Comparison of ENCODE assay signal across 22 mouse cellular contexts in the genomic region with DNA sequence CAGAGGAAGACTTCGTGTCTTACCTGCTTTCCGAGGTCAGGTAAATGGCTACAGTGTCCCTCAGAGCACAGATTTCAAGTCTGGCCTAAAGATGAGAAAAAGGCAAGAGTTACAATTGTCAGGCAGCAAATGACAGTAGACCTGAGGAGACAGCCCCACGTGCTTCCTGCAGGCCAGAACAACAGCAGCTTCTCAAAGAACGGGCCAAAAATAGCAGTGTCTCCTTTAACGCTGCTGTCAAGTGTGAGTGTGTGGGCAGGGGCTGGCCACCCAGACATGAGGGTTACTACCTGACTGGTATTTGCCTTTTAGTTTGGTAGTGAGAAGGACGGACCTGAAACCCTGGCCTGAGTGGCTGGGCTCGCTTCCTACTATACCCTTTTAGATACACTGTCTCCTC.
DNase-seq lines count a peak whose midpoint lies in the region; ATAC-seq and TF ChIP-seq lines count a peak whose summit lies in the region.
"Had no signal": no experiment of that assay in that cellular context is flagged by ENCODE, and none has a peak within 500 bp of the region (broad histone marks: within the 10 kb centered on the region; RNA-seq: fewer than 3 reads in every experiment).

No protein-coding gene starts in this region.

- H3K27ac ChIP-seq in spleen, adult 2 months (ENCODE audit: insufficient read depth, low read length) = 0 out of 2 replicates have a peak overlapping the region, but pooled peaks have one; percentile 5
- H3K27ac ChIP-seq in CH12.LX (ENCODE audit: insufficient read depth, low read depth) = no peak overlapping the region
- no peak overlapping the region for H3K27ac ChIP-seq in midbrain, embryonic 15.5 days
- H3K27ac ChIP-seq: embryonic facial prominence, embryonic 13.5 days; forebrain, embryonic 13.5 days; heart, embryonic 15.5 days; hindbrain, embryonic 13.5 days; hindbrain, postnatal 0 days had no signal

- peak in 1 of 2 experiments; percentile 37 for DNase-seq in spleen, adult 2 months (ENCODE audit: low read depth in 1 of 2, low spot score in 2 of 2)
- DNase-seq in spleen, adult 12 weeks (ENCODE audit: low spot score) = no peak
- peak; percentile 39 for DNase-seq in CD4-positive, CD25-positive, alpha-beta regulatory T cell, adult 2 months (ENCODE audit: low read depth, low spot score)
- DNase-seq in CH12.LX (ENCODE audit: extremely low read depth) = no peak
- DNase-seq in natural killer cell, adult 2 months (ENCODE audit: low spot score in 2 of 2) = peak; percentile 47 to 50
- DNase-seq in cerebellum, adult 9-10 months = no peak
- DNase-seq: adrenal gland, adult 8-10 months; cerebellum, adult 11-12 months; cerebellum, adult 9-11 months; cerebellum, postnatal 36 days; forebrain, postnatal 0 days; gastrocnemius, postnatal 36 days; heart, adult 18-20 months; heart, postnatal 14 days had no signal

- no peak for ATAC-seq in midbrain, embryonic 15.5 days (replicated peaks)
- ATAC-seq in megakaryocyte-erythroid progenitor cell, adult 5-6 weeks (replicated peaks; ENCODE audit: low FRiP score, low TSS enrichment, poor library complexity, severe bottlenecking) = no peak
- ATAC-seq: forebrain, embryonic 13.5 days; forebrain, postnatal 0 days; hindbrain, postnatal 0 days had no signal

- no peak overlapping the region for H3K4me2 ChIP-seq in CH12.LX (ENCODE audit: insufficient read depth, low read depth, poor library complexity, severe bottlenecking)
- H3K4me2 ChIP-seq in midbrain, embryonic 15.5 days = no peak overlapping the region
- H3K4me2 ChIP-seq: embryonic facial prominence, embryonic 13.5 days; forebrain, embryonic 13.5 days; heart, embryonic 11.5 days; heart, embryonic 15.5 days; hindbrain, embryonic 13.5 days had no signal

- dilution Hi-C loops in CH12.LX (cut with MboI; ENCODE audit: extremely low pct_ligation_motif_present, extremely low pct_unique_long_range_greater_than_20kb, low sequenced_read_pairs) = no loop called here

- H3K9ac ChIP-seq in CH12.LX (ENCODE audit: insufficient read depth, low read depth) = no peak overlapping the region
- H3K9ac ChIP-seq in midbrain, embryonic 15.5 days = no peak overlapping the region
- H3K9ac ChIP-seq: embryonic facial prominence, embryonic 13.5 days; forebrain, embryonic 13.5 days; forebrain, postnatal 0 days; heart, embryonic 15.5 days; hindbrain, embryonic 13.5 days had no signal

- no peak for TF ChIP-seq POLR2A in spleen, adult 2 months (IDR thresholded peaks at IDR 0.05; ENCODE audit: low read depth, low read length)
- no peak for TF ChIP-seq POLR2A in CH12.LX (IDR thresholded peaks at IDR 0.05; ENCODE audit: low read depth, low read length)

- no peaks in the 10 kb centered on the region for H3K27me3 ChIP-seq in spleen, adult 2 months (ENCODE audit: control insufficient read depth, insufficient read depth, low read length)
- no peaks in the 10 kb centered on the region for H3K27me3 ChIP-seq in CH12.LX (replicated peaks)
- H3K27me3 ChIP-seq in midbrain, embryonic 15.5 days (replicated peaks) = no peaks in the 10 kb centered on the region
- H3K27me3 ChIP-seq: embryonic facial prominence, embryonic 13.5 days; forebrain, embryonic 13.5 days; heart, embryonic 15.5 days; hindbrain, embryonic 13.5 days had no signal

- no peak for TF ChIP-seq EP300 in CH12.LX (IDR thresholded peaks at IDR 0.05; ENCODE audit: low read length)

- no peak for TF ChIP-seq CTCF in spleen, adult 2 months (IDR thresholded peaks at IDR 0.05; ENCODE audit: extremely low read depth, insufficient read depth, insufficient read length, insufficient replicate concordance)
- TF ChIP-seq CTCF in CH12.LX (conservative IDR thresholded peaks at IDR 0.05 in 1 of 2, IDR thresholded peaks at IDR 0.05 in 1 of 2; ENCODE audit: low read depth in 2 of 2, low read length in 2 of 2) = no peak

- in situ Hi-C loops in CH12.LX (cut with MboI; ENCODE audit: low pct_ligation_motif_present, low pct_unique_long_range_greater_than_20kb, low sequenced_read_pairs) = no loop called here

- no peak overlapping the region for H3K4me3 ChIP-seq in spleen, adult 2 months (ENCODE audit: extremely low read depth, insufficient read depth, insufficient read length)
- no peak overlapping the region for H3K4me3 ChIP-seq in CH12.LX (replicated peaks in 1 of 3; ENCODE audit: low read depth in 2 of 3, low read length in 2 of 3, poor library complexity in 1 of 3)
- H3K4me3 ChIP-seq in midbrain, embryonic 15.5 days = no peak overlapping the region
- H3K4me3 ChIP-seq: embryonic facial prominence, embryonic 13.5 days; forebrain, embryonic 13.5 days; heart, embryonic 15.5 days; hindbrain, embryonic 13.5 days had no signal

- 46% methylated on average over 7 of the region's 7 CpGs for WGBS in spleen, adult 2 months
- 92% methylated on average over 7 of the region's 7 CpGs for WGBS in midbrain, embryonic 15.5 days

- H3K9me3 ChIP-seq in CH12.LX (replicated peaks; ENCODE audit: low read length) = no peaks in the 10 kb centered on the region
- H3K9me3 ChIP-seq in midbrain, embryonic 15.5 days = no peaks in the 10 kb centered on the region
- H3K9me3 ChIP-seq: embryonic facial prominence, embryonic 13.5 days; forebrain, embryonic 13.5 days; heart, embryonic 15.5 days; hindbrain, embryonic 13.5 days had no signal

- peaks cover 7% of the 10 kb centered on the region; the same call in 1 of the 2 replicates for H3K36me3 ChIP-seq in spleen, adult 2 months (ENCODE audit: control insufficient read depth, insufficient read depth, low read length)
- H3K36me3 ChIP-seq in CH12.LX (replicated peaks in 1 of 2; ENCODE audit: control insufficient read depth in 1 of 2, insufficient read depth in 1 of 2, low read length in 1 of 2) = peaks cover 35 to 67% of the 10 kb centered on the region in 2 experiments
- H3K36me3 ChIP-seq in midbrain, embryonic 15.5 days (replicated peaks) = peaks cover 13% of the 10 kb centered on the region

- TF ChIP-seq RAD21 in CH12.LX (IDR thresholded peaks at IDR 0.05; ENCODE audit: low read depth, low read length) = no peak

- peaks cover 13% of the 10 kb centered on the region; the same call in 1 of the 2 replicates for H3K4me1 ChIP-seq in spleen, adult 2 months (ENCODE audit: control insufficient read depth, insufficient read depth, insufficient read length)
- H3K4me1 ChIP-seq in CH12.LX (ENCODE audit: control insufficient read depth in 1 of 2, insufficient read depth in 2 of 2) = peaks cover 7 to 20% of the 10 kb centered on the region in 2 experiments
- H3K4me1 ChIP-seq in midbrain, embryonic 15.5 days = no peaks in the 10 kb centered on the region
- H3K4me1 ChIP-seq: embryonic facial prominence, embryonic 13.5 days; forebrain, embryonic 13.5 days; hindbrain, embryonic 13.5 days had no signal

- no peaks in the 10 kb centered on the region for H3K79me2 ChIP-seq in CH12.LX (replicated peaks; ENCODE audit: control insufficient read depth, extremely low read depth, insufficient read depth, poor library complexity, severe bottlenecking)

TF ChIP-seq in CH12.LX, 34 proteins besides CTCF, POLR2A, EP300 and RAD21:
- peak; percentile 90 for TF ChIP-seq MEF2A (IDR thresholded peaks at IDR 0.05; ENCODE audit: borderline replicate concordance, low read depth, low read length)
- 0 out of 2 replicates have a peak, but pooled peaks have one; percentile 37 for TF ChIP-seq MYC (IDR thresholded peaks at IDR 0.05; ENCODE audit: low read depth, low read length)
- no peak for TF ChIP-seq ZC3H11A (IDR thresholded peaks at IDR 0.05; ENCODE audit: low read depth, low read length)
- TF ChIP-seq MXI1 (IDR thresholded peaks at IDR 0.05; ENCODE audit: low read depth, low read length) = peak; percentile 65; the same call in 1 of the 2 replicates
- peak; percentile 54; the same call in 1 of the 2 replicates for TF ChIP-seq MAX (IDR thresholded peaks at IDR 0.05; ENCODE audit: low read length)
- TF ChIP-seq BHLHE40 (IDR thresholded peaks at IDR 0.05; ENCODE audit: low read depth, low read length) = peak; percentile 65
- TF ChIP-seq USF1 (IDR thresholded peaks at IDR 0.05; ENCODE audit: low read depth, low read length) = no peak

Comparison
In these comparisons a context has a peak if more than half of its experiments do, and no peak if none do; other contexts are left out.
1. DNase-seq: peak in CD4-positive, CD25-positive, alpha-beta regulatory T cell, adult 2 months (single experiment) and natural killer cell, adult 2 months (2 of 2); none in spleen, adult 12 weeks (single experiment), CH12.LX (single experiment) and cerebellum, adult 9-10 months (single experiment).